Mouse (Mus musculus) gastrocnemius, postnatal 10 days (tissue): ENCODE results near the gene Dusp18. TPM values are rescaled to one million over a fixed set of nuclear protein-coding genes. Genes with fewer than 3 reads are reported as not detected.

Experiments used
- DNase-seq: peaks from one replicate; pipeline ENCODE4 v3.0.0; 2021; ENCODE audit warnings: mixed read lengths
- long read RNA-seq, 2 experiments: library from polyadenylated mRNA; stranded (forward); transcript quantifications; one replicate each; pipeline ENCODE4 v2.0.0; 2021
- total RNA-seq, 2 experiments: library from RNA; stranded (reverse); gene quantifications; 2 replicates each; pipeline ENCODE4 v1.2.3; 2021

The Dusp18 gene
- 1 to 10 TPM; 2.1 to 2.8 TPM for total RNA-seq
- long read RNA-seq, experiment 1, partial matches to known transcripts: 0 of 1 reads
- long read RNA-seq, experiment 1, other reads (novel, unspliced or antisense): 1 of 1 reads
- long read RNA-seq, experiment 2, full-length matches to known transcripts: 1 of 2 reads
- long read RNA-seq, experiment 2, partial matches to known transcripts: 0 of 2 reads
- long read RNA-seq, experiment 2, other reads (novel, unspliced or antisense): 1 of 2 reads

DNA sequence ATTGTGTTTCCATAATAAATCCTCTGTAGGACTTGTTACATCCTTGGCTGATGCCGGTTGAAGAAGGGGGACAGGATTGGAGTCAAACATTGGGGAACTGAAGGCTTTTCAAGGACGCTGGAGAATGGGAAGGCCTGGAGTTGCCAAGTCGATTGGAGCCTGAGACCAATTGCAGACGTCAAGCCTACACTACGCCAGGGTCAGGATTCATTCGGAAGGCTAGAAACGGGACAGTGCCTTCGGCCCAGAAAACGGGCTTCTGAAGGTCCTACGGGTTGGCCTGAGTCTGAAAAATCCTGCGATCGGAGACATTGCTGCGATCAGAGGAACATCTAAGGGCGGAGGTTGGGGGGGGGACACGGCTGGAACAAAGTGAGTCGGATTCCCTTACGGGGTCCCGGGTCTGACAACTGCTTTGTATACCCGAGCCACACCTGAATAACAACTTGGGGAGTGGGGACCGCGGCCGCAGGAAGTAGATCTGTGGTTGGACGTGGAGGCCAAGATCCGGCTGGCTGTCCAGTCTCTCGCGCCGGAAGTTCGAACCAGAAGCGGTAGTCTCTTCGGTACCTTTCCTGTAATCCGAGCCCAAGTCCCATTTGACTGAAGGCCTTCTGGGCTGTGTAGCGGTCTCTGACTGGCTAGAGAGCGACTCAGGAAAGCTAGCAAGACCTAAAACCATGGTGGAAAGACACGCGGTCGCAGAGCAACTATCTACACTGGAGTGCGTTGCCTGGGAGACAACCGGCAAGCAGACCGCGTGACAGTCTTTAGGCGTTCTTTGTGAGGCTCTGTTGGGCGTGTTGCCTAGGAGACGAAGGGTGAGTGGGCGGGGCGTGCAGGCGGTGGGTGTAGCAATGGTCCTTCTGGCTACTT lies at the start of gene Dusp18, which contains the start of gene 4921536K21Rik:
TSS of gene Dusp18 (plus strand) at position 835 of the 876 bp plus-strand sequence.
TSS of gene 4921536K21Rik (minus strand) at position 693 of the 876 bp plus-strand sequence.
- peak; percentile 80 for DNase-seq

DNA sequence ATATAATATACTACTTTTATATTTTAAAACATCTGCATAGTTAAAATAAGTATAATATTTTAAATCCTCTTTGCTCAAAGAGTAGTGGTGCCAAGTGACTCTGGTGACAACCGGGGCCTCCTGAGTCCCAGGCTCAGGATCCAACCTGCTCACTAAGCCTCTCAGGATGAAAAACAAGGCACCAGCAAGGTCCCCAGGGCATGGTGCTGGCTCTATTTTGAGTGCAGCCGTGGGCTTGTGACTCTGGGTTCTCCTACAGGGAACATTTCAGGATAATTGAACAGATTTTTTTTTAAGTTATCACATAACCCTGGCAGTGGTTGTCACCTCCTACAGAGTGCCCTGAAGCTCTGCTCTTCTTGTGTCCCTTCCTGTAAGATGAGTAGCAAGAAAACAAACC lies 48.7 kb upstream of the Dusp18 start:
- no peak for DNase-seq

DNA sequence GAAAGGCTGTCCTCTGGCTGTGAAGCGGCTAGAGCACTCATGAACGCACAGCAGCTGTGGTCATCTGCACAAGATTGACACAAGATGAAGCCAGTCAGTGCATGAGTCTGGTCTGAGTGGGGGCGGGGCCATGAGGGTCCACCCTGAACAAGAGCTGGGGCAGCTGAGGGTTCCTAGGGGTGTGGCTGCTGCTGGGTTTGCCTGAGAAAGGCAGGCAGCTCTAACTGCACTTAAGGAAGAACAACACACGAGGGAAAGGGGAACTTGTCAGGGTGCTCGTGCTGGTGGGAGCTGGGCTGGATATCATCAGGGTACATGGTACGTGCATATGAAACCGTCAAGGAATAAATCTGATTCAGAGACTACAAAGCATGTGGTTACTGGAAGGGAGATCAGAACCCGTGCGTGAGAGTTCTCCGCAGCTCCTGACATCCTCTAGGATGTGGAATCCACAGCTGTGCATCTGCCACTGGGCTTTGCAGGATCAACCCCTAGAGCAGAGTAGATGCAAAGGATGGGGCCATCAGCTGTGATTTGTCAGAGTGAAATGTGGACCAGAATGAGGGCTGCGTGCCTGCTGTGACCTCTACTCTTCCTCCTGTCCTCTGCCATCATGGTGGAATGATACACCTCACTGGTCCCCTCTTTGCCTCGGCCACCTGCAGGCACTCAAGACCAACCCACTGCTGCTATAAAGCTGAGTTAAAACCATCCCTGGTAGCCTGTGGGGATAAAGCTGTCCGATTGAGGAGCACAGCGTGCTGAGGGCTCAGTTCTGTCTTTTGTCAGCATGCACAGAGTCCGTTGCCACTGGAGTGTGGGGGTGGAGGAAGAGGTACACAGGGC lies 45.3 kb upstream of the Dusp18 start:
- no peak for DNase-seq

DNA sequence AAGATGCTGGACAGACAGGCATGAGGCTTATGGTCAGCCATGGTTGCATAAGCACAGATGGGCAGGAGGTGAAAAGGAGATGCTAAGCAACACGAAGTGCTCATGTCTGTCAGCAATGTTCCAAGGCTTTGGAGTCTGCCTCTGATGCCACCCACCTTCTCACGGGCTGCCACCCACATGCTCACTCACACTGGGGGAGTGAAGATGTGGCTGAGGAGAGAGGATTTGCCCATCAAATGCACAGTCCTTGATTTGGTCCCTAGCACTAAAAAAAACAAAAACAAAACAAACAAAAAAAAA lies 44.8 kb upstream of the Dusp18 start:
- DNase-seq: no peak

DNA sequence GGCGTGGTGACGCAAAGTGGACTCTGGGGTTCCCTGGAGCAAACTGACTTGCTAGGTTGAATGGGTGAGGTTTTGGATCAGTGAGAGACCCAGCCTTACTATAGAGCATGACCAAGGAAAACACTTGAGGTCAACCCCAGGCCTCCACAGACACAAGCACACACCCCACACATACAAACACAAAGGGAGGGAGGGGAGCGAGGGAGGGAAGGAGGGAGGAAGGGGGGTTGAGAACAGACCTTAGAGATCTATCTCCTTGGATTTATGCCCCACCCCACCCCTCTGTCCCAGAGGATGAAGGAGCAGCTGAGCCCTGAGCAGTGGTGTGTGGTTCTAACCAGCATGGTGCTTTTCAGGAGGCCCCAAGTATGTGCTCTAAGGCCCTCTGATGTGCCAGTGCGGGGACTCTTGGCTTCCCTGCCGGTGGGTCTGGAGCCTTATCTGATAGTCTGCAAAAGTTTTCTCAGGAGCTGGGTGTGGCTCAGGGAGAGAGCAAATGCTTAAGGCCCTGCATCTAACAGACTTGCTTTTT lies 44.2 kb upstream of the Dusp18 start:
- DNase-seq: no peak

DNA sequence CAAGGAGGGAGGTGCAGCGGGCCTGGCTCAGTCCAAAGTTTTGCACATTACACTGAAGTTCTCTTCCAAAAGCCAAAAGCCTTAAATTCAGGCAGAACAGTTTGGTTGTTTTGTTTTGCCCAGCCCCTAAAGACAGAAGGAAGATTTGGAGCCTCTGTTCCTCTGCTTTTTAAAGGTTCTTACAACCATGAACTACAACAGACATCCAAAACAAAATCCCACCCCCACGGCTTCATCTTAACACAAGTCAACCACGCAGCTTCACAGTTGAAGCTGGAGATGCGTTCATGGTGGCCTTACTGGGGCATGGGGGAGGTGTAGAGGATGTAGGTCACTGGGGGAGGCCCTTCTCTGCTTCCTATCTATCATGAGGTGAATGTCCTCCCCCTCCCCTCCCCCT lies 43.2 kb upstream of the Dusp18 start:
- no peak for DNase-seq

DNA sequence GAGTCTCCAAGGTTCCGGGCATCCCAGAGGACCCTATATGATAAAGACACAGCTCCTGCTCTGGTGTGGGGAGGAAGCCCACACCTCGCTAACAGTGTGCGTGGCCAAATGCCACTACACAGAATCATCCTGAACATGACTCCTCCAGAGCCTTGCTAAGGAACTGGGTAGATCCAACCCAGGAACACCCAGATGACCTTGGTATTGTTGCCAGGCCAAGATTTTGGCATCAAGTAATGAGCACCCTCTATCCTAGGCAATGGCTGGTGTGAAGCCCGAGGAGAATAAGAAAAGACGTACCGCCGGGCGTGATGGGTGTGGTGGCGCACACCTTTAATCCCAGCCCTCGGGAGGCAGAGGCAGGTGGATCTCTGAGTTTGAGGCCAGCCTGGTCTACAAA lies 42.0 kb upstream of the Dusp18 start:
- DNase-seq: no peak

DNA sequence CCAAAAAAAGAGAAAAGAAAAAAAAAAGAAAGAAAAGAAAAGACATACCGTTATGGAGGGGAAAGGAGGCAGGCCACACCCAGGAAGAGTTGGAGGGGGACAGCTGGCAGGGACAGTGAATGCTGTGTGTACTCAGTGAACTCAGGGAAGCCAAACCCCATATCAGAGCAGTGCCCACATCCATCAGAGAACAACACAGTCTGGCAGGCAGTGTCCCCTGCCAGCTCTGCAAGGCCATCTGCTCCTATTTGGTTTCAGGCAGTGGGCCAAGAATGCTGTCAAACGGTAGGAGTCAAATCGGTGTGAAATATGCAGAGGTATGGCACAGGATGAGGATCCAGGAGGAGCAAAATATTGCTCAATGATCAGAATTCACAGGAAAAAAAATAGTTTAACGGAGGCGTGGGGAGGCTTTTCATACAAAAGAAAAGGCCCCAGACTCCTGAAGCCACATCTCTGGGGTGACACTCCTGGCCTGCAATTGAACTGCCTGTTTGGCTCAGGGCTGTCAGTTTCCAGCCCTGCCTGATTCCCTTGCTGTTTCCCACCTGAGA lies 41.5 kb upstream of the Dusp18 start:
- DNase-seq: peak; percentile 18

DNA sequence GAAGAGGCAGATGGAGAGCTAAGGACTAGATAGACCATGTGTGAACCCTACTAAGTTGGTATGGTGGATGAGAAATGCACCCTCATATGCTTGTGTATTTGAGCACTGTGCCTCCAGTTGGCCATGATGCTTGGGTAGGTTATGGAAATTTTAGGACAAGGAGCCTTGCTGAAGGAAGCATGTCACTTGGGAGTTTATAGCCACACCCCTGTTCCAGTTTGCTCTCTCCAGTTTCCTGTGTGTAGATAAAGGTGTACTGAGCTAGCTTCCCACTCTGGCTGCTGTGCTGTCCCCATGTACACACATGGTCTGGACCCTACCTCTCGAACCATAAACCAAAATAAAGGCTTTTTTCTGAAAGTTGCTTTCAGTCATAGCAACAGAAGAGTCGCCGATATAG lies 40.9 kb upstream of the Dusp18 start:
- no peak for DNase-seq

DNA sequence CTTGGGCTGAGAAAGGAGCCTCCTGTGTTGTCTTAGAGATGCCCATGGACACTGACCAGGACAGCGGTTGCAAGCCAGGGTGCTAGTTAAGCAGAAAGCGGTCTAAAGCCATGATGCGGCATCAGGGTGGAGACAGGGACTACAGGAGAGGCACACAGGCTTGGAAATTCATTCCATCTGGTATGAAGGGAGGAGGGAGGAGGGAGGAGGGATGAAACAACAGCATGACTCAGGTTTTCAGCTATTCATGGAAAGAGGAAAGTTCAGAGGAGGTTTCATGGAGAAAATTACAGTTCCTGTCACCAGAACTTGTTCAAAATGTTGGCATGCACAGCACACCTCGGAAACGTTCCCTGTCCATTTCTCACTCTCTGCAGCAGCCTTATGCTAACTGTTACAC lies 39.2 kb upstream of the Dusp18 start:
- DNase-seq: no peak

DNA sequence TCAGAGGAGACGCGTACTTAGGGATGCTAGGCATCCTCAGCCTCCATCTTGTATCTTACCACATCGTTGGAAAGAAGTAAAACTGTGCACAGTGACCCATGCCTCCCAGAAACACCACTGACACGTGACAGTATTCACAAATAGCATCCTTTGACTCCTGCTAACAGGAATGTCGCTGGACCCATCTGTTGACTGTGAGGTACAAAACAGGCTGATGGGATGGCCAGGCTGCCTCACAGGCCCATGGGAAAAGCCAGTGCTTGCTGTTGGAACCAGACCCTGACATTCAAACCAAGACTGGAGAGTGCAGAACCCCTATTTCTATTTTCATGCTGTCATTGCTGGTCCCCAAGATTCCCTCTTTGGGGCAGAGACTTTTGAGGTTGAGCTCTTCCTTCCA lies 37.1 kb upstream of the Dusp18 start:
- no peak for DNase-seq

DNA sequence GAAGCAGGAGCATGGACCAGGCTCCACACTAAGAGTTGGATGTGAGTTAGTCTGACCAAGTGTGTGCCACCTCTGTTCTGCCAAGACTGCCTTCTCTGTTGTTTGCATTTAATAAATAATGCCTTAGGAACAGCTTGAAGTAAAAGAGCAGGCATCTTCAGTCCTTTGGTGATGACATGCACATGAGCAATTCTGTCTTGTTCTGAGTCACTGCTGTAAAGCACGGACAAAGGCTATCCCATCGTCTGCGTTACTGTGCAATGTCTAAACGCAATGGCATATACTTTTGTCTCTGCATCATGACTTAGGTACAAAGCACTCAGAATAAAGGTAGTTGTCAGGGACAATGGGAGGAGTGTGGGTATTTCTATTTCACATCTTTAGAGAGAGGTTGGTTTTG lies 35.3 kb upstream of the Dusp18 start:
- no peak for DNase-seq

DNA sequence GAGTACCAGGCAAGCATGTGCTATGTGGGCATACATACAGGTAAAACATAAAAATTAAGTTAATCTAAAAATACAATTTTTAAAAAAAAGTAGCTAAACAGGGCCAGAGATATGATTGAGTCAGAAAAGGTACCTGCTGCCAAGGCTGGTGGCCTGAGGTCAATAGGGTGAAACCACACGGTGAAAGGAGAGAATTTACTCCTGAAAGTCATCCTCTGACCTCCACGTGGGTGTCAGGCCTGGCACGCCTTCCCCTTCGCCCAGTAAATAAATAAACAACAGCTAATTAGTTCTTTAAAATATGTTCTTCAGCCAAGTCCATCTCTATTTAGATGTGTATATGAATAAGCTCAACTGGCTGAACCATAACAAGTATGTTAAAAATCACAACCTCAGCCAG lies 34.7 kb upstream of the Dusp18 start:
- no peak for DNase-seq

DNA sequence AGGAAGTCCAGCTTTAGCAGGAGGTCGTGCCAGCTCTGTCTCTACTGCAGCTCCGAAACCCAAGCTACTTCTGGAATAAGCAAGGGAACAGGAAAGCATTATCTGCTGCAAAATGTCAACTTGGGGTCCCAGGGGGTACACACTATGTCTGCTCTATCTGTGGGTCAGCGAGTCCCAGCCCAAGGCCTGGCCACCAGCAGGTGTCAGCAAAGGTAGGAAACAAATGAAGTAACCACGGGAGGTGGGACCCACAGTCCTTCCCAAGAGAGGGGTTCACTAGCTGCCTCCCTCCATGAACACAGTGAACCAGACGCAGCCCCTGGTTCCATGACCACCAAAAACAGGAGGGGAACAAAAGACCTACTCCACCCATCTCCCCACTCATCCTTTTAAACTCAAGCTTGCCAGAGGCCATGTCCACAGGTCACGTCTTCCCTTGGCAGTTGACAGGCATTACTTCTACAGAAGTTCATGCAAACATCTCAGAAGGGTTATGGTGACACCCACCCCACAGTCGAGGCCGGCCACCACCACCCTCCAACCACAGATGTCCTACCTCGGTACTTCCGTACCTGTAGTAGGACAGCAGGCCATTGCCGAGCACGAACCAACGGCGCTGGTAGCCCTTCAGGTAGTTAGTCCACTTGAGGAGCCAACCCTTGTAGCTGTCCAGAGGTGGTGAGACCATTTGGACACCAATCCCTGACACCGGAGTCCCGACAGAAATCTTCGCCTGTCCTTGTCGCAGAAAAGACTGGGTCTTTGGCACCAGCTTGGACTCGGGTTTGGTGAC lies 32.2 kb upstream of the Dusp18 start:
- peak; percentile 10 for DNase-seq

DNA sequence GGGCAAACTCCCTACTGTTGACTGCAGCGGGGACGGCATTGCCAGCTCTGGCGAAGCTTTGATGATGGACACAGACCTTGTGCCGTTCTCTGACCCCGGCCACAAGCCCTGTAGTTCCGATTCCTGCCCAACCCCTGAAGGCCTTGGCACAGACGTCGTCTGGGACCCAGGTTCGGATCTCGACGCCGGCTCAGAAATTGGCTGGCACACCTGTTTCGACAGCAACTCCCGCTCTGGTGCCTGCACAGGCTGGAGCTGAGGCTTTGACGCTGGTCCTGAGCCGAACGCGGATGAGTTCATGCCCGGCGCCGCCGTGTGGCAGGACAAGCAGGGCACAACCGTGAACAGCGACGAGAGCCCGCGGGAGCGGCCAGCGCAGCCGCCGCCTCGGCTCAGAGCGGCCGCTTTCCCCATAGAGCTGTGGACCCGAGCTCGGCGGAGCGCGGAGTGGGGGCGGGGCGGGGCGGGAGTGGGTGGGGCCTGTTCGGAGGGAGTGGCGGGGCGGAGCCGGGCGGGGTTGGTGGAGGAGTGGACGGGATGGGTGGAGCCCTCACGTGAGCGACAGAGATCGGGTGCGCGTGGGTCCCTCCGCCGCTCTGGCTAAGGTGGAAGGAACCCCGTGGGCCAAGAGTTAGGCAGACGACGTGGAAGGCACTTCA lies 31.5 kb upstream of the Dusp18 start, which contains the start of gene Osbp2:
TSS of gene Osbp2 (minus strand) at position 450 of the 659 bp plus-strand sequence.
- DNase-seq: peak; percentile 67

DNA sequence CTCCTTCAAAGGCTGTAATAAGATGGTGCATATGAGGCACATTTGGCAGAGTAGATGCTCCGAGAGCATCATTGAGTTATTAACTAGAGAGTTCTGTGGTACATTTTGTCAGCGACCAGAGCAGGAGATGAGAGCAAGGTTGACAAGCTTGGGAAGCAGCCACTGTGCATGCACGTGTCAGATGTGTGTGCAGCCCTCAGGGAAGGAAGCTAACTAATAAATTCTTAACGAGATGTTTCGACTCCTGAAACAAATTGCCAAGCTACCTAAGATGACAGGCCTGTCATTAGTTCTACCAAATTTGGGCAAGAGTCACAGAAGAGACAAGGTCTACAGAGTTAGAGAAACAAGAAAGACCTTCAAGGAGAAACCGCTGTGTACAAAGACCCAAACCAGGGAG lies 30.7 kb upstream of the Dusp18 start:
- no peak for DNase-seq

DNA sequence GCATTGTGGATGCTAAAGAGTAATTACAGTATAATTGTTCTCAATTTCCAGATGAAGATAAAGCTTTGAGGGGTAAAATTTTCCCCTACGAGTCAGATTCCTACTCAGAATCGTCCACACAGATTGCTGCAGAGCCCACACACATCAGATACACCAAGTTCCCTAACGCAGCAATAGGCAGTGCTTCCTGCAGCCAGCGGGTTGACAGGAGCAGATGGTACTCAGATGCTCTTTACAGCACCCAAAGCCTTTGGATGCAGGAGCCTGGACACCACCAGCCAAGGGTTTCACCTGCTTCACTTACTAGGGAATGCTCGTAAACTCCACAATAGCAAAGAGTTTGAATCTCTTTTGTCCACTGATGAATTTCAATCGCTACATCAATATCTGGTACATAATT lies 18.6 kb upstream of the Dusp18 start:
- no peak for DNase-seq

DNA sequence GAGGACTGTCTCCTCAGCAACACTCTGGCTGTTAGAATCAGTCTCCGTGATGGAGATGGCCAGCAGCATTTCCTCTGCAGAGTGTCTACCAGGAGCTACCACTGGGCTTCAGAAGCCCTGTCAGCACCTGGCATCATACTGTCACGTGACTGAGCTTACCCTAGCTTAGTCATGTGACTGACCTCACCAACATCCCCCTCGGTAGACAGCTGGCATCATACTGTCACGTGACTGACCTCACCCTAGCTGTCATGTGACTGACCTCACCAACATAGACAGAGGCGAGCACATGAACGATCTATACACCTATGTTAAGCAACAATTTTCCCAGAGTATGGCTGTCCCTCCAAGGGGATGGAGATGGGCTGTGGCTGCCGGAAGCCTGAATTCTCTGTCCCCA lies 16.4 kb upstream of the Dusp18 start:
- no peak for DNase-seq

DNA sequence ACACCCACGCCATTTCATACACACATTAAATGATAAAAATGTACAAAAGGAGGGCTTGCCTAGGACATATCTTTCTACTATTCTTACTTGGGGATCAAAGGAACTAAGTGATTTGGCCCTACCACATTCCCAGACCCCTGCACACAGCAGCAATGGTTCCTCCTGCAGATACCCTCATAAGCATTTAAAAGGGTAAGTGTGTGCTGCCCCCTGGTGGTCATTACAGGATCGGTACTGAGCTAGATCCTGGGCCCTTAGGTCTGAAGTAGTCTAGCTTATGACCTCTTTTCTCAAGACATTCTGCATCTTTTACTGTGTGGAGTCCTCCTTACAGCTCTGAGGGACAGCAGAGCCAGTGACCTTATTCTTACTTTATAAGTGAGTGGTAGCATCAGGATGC lies 15.2 kb upstream of the Dusp18 start:
- DNase-seq: peak; percentile 79

DNA sequence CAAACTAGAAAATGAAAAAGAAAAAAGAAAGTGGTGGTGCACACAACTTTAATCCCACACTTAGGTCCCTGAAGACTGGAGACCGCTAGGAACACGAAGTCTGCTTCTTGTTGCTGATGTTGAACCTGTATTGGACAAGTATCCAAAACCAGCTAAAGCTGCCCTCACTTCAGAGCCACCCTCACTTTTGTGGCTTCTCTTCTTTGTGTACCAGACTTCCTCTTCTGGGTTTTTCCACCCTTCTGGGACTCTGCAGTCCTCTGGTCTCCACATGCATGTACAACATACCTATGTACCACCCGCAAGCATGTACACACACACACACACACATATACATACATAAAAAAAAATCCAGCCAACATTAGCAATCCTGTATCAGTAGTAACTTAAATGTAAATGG lies 11.3 kb upstream of the Dusp18 start:
- DNase-seq: no peak

DNA sequence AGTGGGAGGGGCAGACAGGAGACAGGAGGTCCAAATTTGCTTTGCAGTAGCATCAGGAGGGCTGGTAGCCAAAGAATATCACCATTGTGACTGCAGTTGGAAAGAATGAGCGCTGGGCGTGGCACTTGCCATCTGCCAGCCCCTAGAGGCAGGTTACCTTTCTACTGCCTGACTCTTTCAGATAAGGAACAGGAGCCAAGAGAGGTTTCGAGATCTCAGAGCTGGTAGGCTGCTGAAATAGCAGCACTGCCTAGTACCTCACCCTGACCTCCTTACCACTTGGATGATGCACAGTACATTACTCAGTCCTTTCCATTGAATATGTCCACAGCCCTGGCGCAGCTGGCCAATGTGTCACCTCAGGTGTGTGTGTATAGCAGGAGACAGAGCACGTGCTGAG lies 7.7 kb upstream of the Dusp18 start:
- DNase-seq: no peak
